Mouse (Mus musculus) CH12.LX (cell line): ENCODE results near the gene Tpcn1. TPM values are rescaled to one million over a fixed set of nuclear protein-coding genes. Genes with fewer than 3 reads are reported as not detected.
A peak's percentile ranks its signal among the peaks of the same experiment; 100 is the strongest.

Source experiments
- DNase-seq: peaks from one replicate; pipeline ENCODE4 v3.0.0-alpha.2; 2013; ENCODE audit errors: extremely low read depth
- H3K27ac ChIP-seq: 2 replicates; pipeline ENCODE4 v1.5.1; 2012; ENCODE audit warnings: low read depth, mild to moderate bottlenecking, control low read depth, moderate library complexity; ENCODE audit not compliant: insufficient read depth
- H3K27me3 ChIP-seq: replicated peaks from 2 replicates; pipeline ENCODE3; 2012; ENCODE audit warnings: inconsistent platforms
- H3K36me3 ChIP-seq, 2 experiments: replicated peaks in 1 of 2; 2 replicates each; pipeline versions ENCODE3 to v1.6.1; 2012; ENCODE audit warnings: inconsistent platforms in 1 of 2, low read length in 1 of 2, mild to moderate bottlenecking in 1 of 2, mixed read lengths in 1 of 2, moderate library complexity in 1 of 2; ENCODE audit not compliant: control insufficient read depth in 1 of 2, insufficient read depth in 1 of 2
- H3K4me1 ChIP-seq, 2 experiments: 2 replicates each; pipeline ENCODE4 v1.6.1; 2012; ENCODE audit warnings: inconsistent platforms in 1 of 2, moderate library complexity in 1 of 2; ENCODE audit not compliant: insufficient read depth in 2 of 2, control insufficient read depth in 1 of 2
- H3K4me2 ChIP-seq: 2 replicates; pipeline ENCODE4 v1.6.1; 2012; ENCODE audit warnings: low read depth, mild to moderate bottlenecking, control low read depth; ENCODE audit not compliant: poor library complexity, insufficient read depth, severe bottlenecking
- H3K4me3 ChIP-seq, 3 experiments: fragments of 150-350 bp in 1 of 3; sonication (generic) in 1 of 3; replicated peaks in 1 of 3; 2 replicates each; pipeline versions ENCODE3 to v1.5.1; 2011 to 2012; ENCODE audit warnings: low read depth in 2 of 3, low read length in 2 of 3, mild to moderate bottlenecking in 2 of 3, moderate library complexity in 2 of 3, control low read depth in 1 of 3, improper control_type of control experiment in 1 of 3, inconsistent platforms in 1 of 3, mixed read lengths in 1 of 3; ENCODE audit not compliant: poor library complexity in 1 of 3
- H3K79me2 ChIP-seq: replicated peaks from 2 replicates; pipeline ENCODE4 v1.6.1; 2012; ENCODE audit warnings: mild to moderate bottlenecking, moderate library complexity; ENCODE audit not compliant: control insufficient read depth, poor library complexity, insufficient read depth, severe bottlenecking; ENCODE audit errors: extremely low read depth
- H3K9ac ChIP-seq: 2 replicates; pipeline ENCODE4 v1.6.1; 2012; ENCODE audit warnings: low read depth, mild to moderate bottlenecking, control low read depth, moderate library complexity; ENCODE audit not compliant: insufficient read depth
- H3K9me3 ChIP-seq: replicated peaks from 2 replicates; pipeline ENCODE3; 2012; ENCODE audit warnings: low read length, inconsistent platforms, mixed read lengths
- BHLHE40 ChIP-seq: IDR thresholded peaks from 2 replicates; pipeline ENCODE4 v1.6.1; 2011; ENCODE audit warnings: mild to moderate bottlenecking, low read depth, low read length, improper control_type of control experiment
- CHD2 ChIP-seq: IDR thresholded peaks from 2 replicates; pipeline ENCODE4 v1.6.1; 2011; ENCODE audit warnings: low read length, improper control_type of control experiment
- CTCF ChIP-seq, 2 experiments: IDR thresholded peaks in 1 of 2; conservative IDR thresholded peaks in 1 of 2; 2 replicates each; pipeline ENCODE4 v1.5.1; 2011 to 2012; ENCODE audit warnings: low read depth in 2 of 2, low read length in 2 of 2, improper control_type of control experiment in 1 of 2, inconsistent platforms in 1 of 2, mild to moderate bottlenecking in 1 of 2, moderate library complexity in 1 of 2
- ELF1 ChIP-seq: IDR thresholded peaks from 2 replicates; pipeline ENCODE4 v1.6.1; 2014; ENCODE audit warnings: low read depth, mild to moderate bottlenecking, inconsistent platforms, low read length, improper control_type of control experiment
- EP300 ChIP-seq: IDR thresholded peaks from 2 replicates; pipeline ENCODE4 v1.6.1; 2011; ENCODE audit warnings: low read length, improper control_type of control experiment
- ETS1 ChIP-seq: conservative IDR thresholded peaks from 2 replicates; pipeline ENCODE4 v1.6.1; 2012; ENCODE audit warnings: low read depth, mild to moderate bottlenecking, inconsistent platforms, low read length, improper control_type of control experiment, moderate library complexity
- HCFC1 ChIP-seq: IDR thresholded peaks from 2 replicates; pipeline ENCODE4 v1.6.1; 2012; ENCODE audit warnings: low read depth, mild to moderate bottlenecking, inconsistent platforms, low read length, improper control_type of control experiment
- IRF4 ChIP-seq: IDR thresholded peaks from 2 replicates; pipeline ENCODE4 v1.6.1; 2014; ENCODE audit warnings: low read depth, mild to moderate bottlenecking, inconsistent platforms, low read length, improper control_type of control experiment
- JUN ChIP-seq: IDR thresholded peaks from 2 replicates; pipeline ENCODE4 v1.6.1; 2011; ENCODE audit warnings: low read depth, mild to moderate bottlenecking, low read length, improper control_type of control experiment, moderate library complexity; ENCODE audit not compliant: insufficient read depth
- MAFK ChIP-seq: IDR thresholded peaks from 2 replicates; pipeline ENCODE4 v1.6.1; 2011; ENCODE audit warnings: low read length, improper control_type of control experiment; ENCODE audit not compliant: insufficient replicate concordance
- MAX ChIP-seq: IDR thresholded peaks from 2 replicates; pipeline ENCODE4 v1.6.1; 2011; ENCODE audit warnings: low read length, improper control_type of control experiment
- MYC ChIP-seq: IDR thresholded peaks from 2 replicates; pipeline ENCODE4 v1.6.1; 2011; ENCODE audit warnings: low read depth, mild to moderate bottlenecking, improper control_type of control experiment, low read length
- NELFE ChIP-seq: IDR thresholded peaks from 2 replicates; pipeline ENCODE4 v1.6.1; 2011; ENCODE audit warnings: low read depth, low read length, improper control_type of control experiment
- NRF1 ChIP-seq: IDR thresholded peaks from 2 replicates; pipeline ENCODE4 v1.6.1; 2014; ENCODE audit warnings: low read depth, mild to moderate bottlenecking, inconsistent platforms, low read length, improper control_type of control experiment, moderate library complexity
- PAX5 ChIP-seq: IDR thresholded peaks from 2 replicates; pipeline ENCODE4 v1.6.1; 2012; ENCODE audit warnings: low read length, inconsistent platforms, mixed read lengths
- POLR2AphosphoS2 ChIP-seq: IDR thresholded peaks from 2 replicates; pipeline ENCODE4 v1.6.1; 2011; ENCODE audit warnings: low read depth, low read length, improper control_type of control experiment
- RAD21 ChIP-seq: IDR thresholded peaks from 2 replicates; pipeline ENCODE4 v1.6.1; 2011; ENCODE audit warnings: low read depth, mild to moderate bottlenecking, low read length, improper control_type of control experiment, moderate library complexity
- SMC3 ChIP-seq: IDR thresholded peaks from 2 replicates; pipeline ENCODE4 v1.6.1; 2011; ENCODE audit warnings: low read depth, low read length, improper control_type of control experiment
- TBP ChIP-seq: conservative IDR thresholded peaks from 2 replicates; pipeline ENCODE4 v1.6.1; 2011; ENCODE audit warnings: low read depth, low read length, improper control_type of control experiment
- TCF12 ChIP-seq: IDR thresholded peaks from 2 replicates; pipeline ENCODE4 v1.6.1; 2014; ENCODE audit warnings: low read depth, mild to moderate bottlenecking, inconsistent platforms, low read length, improper control_type of control experiment
- USF1 ChIP-seq: IDR thresholded peaks from 2 replicates; pipeline ENCODE4 v1.6.1; 2014; ENCODE audit warnings: low read depth, mild to moderate bottlenecking, inconsistent platforms, low read length, improper control_type of control experiment
- ZC3H11A ChIP-seq: IDR thresholded peaks from 2 replicates; pipeline ENCODE4 v1.6.1; 2012; ENCODE audit warnings: low read depth, mild to moderate bottlenecking, inconsistent platforms, low read length, improper control_type of control experiment
- ZMIZ1 ChIP-seq: IDR thresholded peaks from 2 replicates; pipeline ENCODE4 v1.6.1; 2012; ENCODE audit warnings: low read depth, mild to moderate bottlenecking, inconsistent platforms, low read length, improper control_type of control experiment
- dilution Hi-C: fragments of 300-500 bp; cut with MboI; formaldehyde crosslinking; loops from 2 replicates; pipeline ENCODE4 v1.14.3; 2020; ENCODE audit warnings: low sequenced_read_pairs; ENCODE audit not compliant: extremely low pct_unique_long_range_greater_than_20kb, extremely low pct_ligation_motif_present
- in situ Hi-C: fragments of 300-500 bp; cut with MboI; formaldehyde crosslinking; loops from 3 replicates; pipeline ENCODE4 v1.14.3; 2019; ENCODE audit warnings: low sequenced_read_pairs, low pct_ligation_motif_present, low pct_unique_long_range_greater_than_20kb, mixed read lengths
- polyA plus RNA-seq: library from polyadenylated mRNA; unstranded; fragments of >175 nt; gene quantifications from 2 replicates; pipeline ENCODE4 v1.2.1, GENCODE M21; 2012; ENCODE audit warnings: low read depth; ENCODE audit not compliant: insufficient read length
- total RNA-seq, 2 experiments: library from RNA; depleted of rRNA; stranded (reverse); fragments of 300-350 nt in 1 of 2; fragments of >200 nt in 1 of 2; gene quantifications; 2 replicates each; pipeline ENCODE4 v1.2.3; 2012 to 2014

Gene Tpcn1
- total and polyA plus RNA-seq, 3 experiments = 0.90 to 5.4 (median 2.2) TPM

DNA sequence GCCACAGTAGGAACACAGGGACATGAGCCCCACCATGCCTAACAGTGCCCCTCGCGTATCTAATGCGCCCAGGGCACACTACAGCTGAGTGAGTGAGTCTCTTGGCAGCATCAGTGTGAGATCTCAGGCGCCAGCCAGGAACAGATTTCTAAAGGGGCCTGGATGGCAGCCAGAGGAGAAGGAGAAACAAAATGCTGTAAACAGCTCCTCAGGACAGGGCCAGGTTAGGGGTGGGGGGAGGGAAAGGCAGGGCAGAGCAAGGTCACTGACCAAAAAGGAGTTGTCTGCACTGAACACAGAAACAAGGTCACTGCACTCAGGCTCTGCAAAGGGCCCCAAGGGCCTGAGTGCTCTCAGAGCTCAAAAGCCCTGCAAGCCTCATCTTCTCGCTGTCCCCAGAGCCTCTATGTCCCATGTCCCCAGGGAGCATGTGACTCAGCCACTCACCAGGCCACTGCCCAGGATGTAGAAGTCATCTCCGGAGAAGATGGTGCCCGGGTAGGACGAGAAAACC is 97.7 kb downstream of the Tpcn1 start (continued):
- TF ChIP-seq BHLHE40 (no peak), USF1 (peak; percentile 11; the same call in 1 of the 2 replicates), ZMIZ1 (no peak), MAX (no peak), NELFE (no peak), CTCF (conservative IDR thresholded peaks at IDR 0.05 in 1 of 2, IDR thresholded peaks at IDR 0.05 in 1 of 2; ENCODE audit: low read depth in 2 of 2, low read length in 2 of 2) (no peak), SMC3 (no peak; the same call in 1 of the 2 replicates)

DNA sequence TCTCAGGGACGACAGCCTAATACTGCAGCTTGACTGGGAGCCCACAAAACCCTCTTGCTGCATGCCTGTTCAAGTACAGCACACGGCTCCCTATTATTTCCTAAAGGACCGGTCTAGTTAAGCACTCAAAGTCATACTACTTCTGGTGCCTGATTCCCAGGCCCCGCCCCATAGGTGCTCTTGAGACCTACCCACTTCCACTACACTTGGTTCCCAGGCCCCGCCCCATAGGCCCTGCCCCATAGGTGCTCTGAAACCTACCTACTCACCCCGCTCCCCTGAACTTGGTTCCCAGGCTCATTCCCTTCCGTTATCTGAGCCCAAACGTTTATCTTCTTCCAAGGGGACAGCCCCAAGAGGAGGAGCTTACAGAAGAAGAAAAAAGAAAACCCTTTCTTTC is 100.6 kb downstream of the Tpcn1 start:
- Histone ChIP-seq H3K79me2 (no peaks in the 10 kb centered on the region), H3K36me3 (peaks cover 59 to 86% of the 10 kb centered on the region in 2 experiments), H3K9ac (no peak overlapping the region), H3K27ac (no peak overlapping the region), H3K4me2 (no peak overlapping the region), H3K4me1 (peaks cover 40 to 87% of the 10 kb centered on the region in 2 experiments), H3K9me3 (peaks cover 3% of the 10 kb centered on the region), H3K4me3 (peak overlapping the region in 1 of 3 experiments; percentile 11), H3K27me3 (no peaks in the 10 kb centered on the region)
- no peak for DNase-seq
- in situ Hi-C loops (no loop called here), dilution Hi-C loops (no loop called here)
- TF ChIP-seq PAX5 = no peak
- no peak for TF ChIP-seq EP300
- TF ChIP-seq ZC3H11A = no peak
- no peak for TF ChIP-seq POLR2AphosphoS2
- no peak for TF ChIP-seq CTCF (conservative IDR thresholded peaks at IDR 0.05 in 1 of 2, IDR thresholded peaks at IDR 0.05 in 1 of 2; ENCODE audit: low read depth in 2 of 2, low read length in 2 of 2)
- no peak for TF ChIP-seq TCF12
- TF ChIP-seq RAD21 = no peak
- TF ChIP-seq HCFC1 = no peak
- TF ChIP-seq MYC = no peak
- no peak for TF ChIP-seq ETS1
- no peak for TF ChIP-seq MAFK
- no peak for TF ChIP-seq CHD2
- TF ChIP-seq IRF4 = no peak
- TF ChIP-seq JUN = no peak
- TF ChIP-seq ELF1 = no peak
- TF ChIP-seq NELFE = no peak
- TF ChIP-seq TBP = no peak
- no peak for TF ChIP-seq NRF1

Other genes with a start within 250 kb of the Tpcn1 start
- gene Lhx5, start 157.0 kb downstream of the Tpcn1 start, total RNA-seq (2012; rRNA removed) = not detected in 2 replicates
- not detected in 2 replicates for gene Lhx5, start 157.0 kb downstream of the Tpcn1 start, total RNA-seq (2014; rRNA removed)
- not detected in 2 replicates for gene Lhx5, start 157.0 kb downstream of the Tpcn1 start, polyA plus RNA-seq
- gene Sdsl, start 115.9 kb downstream of the Tpcn1 start, total RNA-seq (2012; rRNA removed) = 1.8 and 4.0 TPM in 2 replicates
- gene Sdsl, start 115.9 kb downstream of the Tpcn1 start, total RNA-seq (2014; rRNA removed) = not detected in 2 replicates
- 0.37 TPM in 1 of 2 replicates, not detected in the other for gene Sdsl, start 115.9 kb downstream of the Tpcn1 start, polyA plus RNA-seq
- gene Sds, start 112.1 kb downstream of the Tpcn1 start, total RNA-seq (2012; rRNA removed) = not detected in 2 replicates
- gene Sds, start 112.1 kb downstream of the Tpcn1 start, total RNA-seq (2014; rRNA removed) = not detected in 2 replicates
- 0.76 and 1.5 TPM in 2 replicates for gene Sds, start 112.1 kb downstream of the Tpcn1 start, polyA plus RNA-seq
- 10.8 and 21.3 TPM in 2 replicates for gene Plbd2, start 85.0 kb downstream of the Tpcn1 start, total RNA-seq (2012; rRNA removed)
- 7.1 and 9.0 TPM in 2 replicates for gene Plbd2, start 85.0 kb downstream of the Tpcn1 start, total RNA-seq (2014; rRNA removed)
- gene Plbd2, start 85.0 kb downstream of the Tpcn1 start, polyA plus RNA-seq = 24.3 and 28.8 TPM in 2 replicates
- 3.3 and 5.8 TPM in 2 replicates for gene Slc8b1, start 77.5 kb downstream of the Tpcn1 start, total RNA-seq (2012; rRNA removed)
- gene Slc8b1, start 77.5 kb downstream of the Tpcn1 start, total RNA-seq (2014; rRNA removed) = 3.2 and 3.6 TPM in 2 replicates
- 4.6 and 5.1 TPM in 2 replicates for gene Slc8b1, start 77.5 kb downstream of the Tpcn1 start, polyA plus RNA-seq
- gene Iqcd, start 343 bp upstream of the Tpcn1 start, total RNA-seq (2012; rRNA removed) = 0.25 and 0.59 TPM in 2 replicates
- gene Iqcd, start 343 bp upstream of the Tpcn1 start, total RNA-seq (2014; rRNA removed) = not detected in 2 replicates
- 0.35 and 0.77 TPM in 2 replicates for gene Iqcd, start 343 bp upstream of the Tpcn1 start, polyA plus RNA-seq
- 6.3 and 7.3 TPM in 2 replicates for gene Rita1, start 23.9 kb upstream of the Tpcn1 start, total RNA-seq (2012; rRNA removed)
- gene Rita1, start 23.9 kb upstream of the Tpcn1 start, total RNA-seq (2014; rRNA removed) = 6.2 and 7.3 TPM in 2 replicates
- 10.2 and 10.8 TPM in 2 replicates for gene Rita1, start 23.9 kb upstream of the Tpcn1 start, polyA plus RNA-seq
- gene Ddx54, start 24.1 kb upstream of the Tpcn1 start, total RNA-seq (2012; rRNA removed) = 83.6 and 93.6 TPM in 2 replicates
- 56.6 and 63.7 TPM in 2 replicates for gene Ddx54, start 24.1 kb upstream of the Tpcn1 start, total RNA-seq (2014; rRNA removed)
- gene Ddx54, start 24.1 kb upstream of the Tpcn1 start, polyA plus RNA-seq = 91.8 and 96.8 TPM in 2 replicates
- not detected in 2 replicates for gene Cfap73, start 45.6 kb upstream of the Tpcn1 start, total RNA-seq (2012; rRNA removed)
- gene Cfap73, start 45.6 kb upstream of the Tpcn1 start, total RNA-seq (2014; rRNA removed) = not detected in 2 replicates
- gene Cfap73, start 45.6 kb upstream of the Tpcn1 start, polyA plus RNA-seq = 0.26 TPM in 1 of 2 replicates, not detected in the other
- gene Rasal1, start 60.1 kb upstream of the Tpcn1 start, total RNA-seq (2012; rRNA removed) = 15.6 and 17.7 TPM in 2 replicates
- gene Rasal1, start 60.1 kb upstream of the Tpcn1 start, total RNA-seq (2014; rRNA removed) = 11.7 TPM in 2 replicates
- gene Rasal1, start 60.1 kb upstream of the Tpcn1 start, polyA plus RNA-seq = 19.6 and 21.4 TPM in 2 replicates
- gene Dtx1, start 123.3 kb upstream of the Tpcn1 start, total RNA-seq (2012; rRNA removed) = 3.2 and 3.9 TPM in 2 replicates
- gene Dtx1, start 123.3 kb upstream of the Tpcn1 start, total RNA-seq (2014; rRNA removed) = 0.30 and 0.98 TPM in 2 replicates
- 2.1 and 2.9 TPM in 2 replicates for gene Dtx1, start 123.3 kb upstream of the Tpcn1 start, polyA plus RNA-seq
- not detected in 2 replicates for gene Oas2, start 161.2 kb upstream of the Tpcn1 start, total RNA-seq (2012; rRNA removed)
- not detected in 2 replicates for gene Oas2, start 161.2 kb upstream of the Tpcn1 start, total RNA-seq (2014; rRNA removed)
- gene Oas2, start 161.2 kb upstream of the Tpcn1 start, polyA plus RNA-seq = not detected in 2 replicates
- gene Oas3, start 189.0 kb upstream of the Tpcn1 start, total RNA-seq (2012; rRNA removed) = 0.13 and 0.30 TPM in 2 replicates
- not detected in 2 replicates for gene Oas3, start 189.0 kb upstream of the Tpcn1 start, total RNA-seq (2014; rRNA removed)
- 0.05 TPM in 1 of 2 replicates, not detected in the other for gene Oas3, start 189.0 kb upstream of the Tpcn1 start, polyA plus RNA-seq
- not detected in 2 replicates for gene Oas1e, start 206.9 kb upstream of the Tpcn1 start, total RNA-seq (2012; rRNA removed)
- gene Oas1e, start 206.9 kb upstream of the Tpcn1 start, total RNA-seq (2014; rRNA removed) = not detected in 2 replicates
- not detected in 2 replicates for gene Oas1e, start 206.9 kb upstream of the Tpcn1 start, polyA plus RNA-seq
- gene Oas1c, start 223.8 kb upstream of the Tpcn1 start, total RNA-seq (2012; rRNA removed) = 1.6 and 1.7 TPM in 2 replicates
- 3.6 TPM in 2 replicates for gene Oas1c, start 223.8 kb upstream of the Tpcn1 start, total RNA-seq (2014; rRNA removed)
- gene Oas1c, start 223.8 kb upstream of the Tpcn1 start, polyA plus RNA-seq = 3.6 and 4.7 TPM in 2 replicates